In genomic region chr16:22531041-22531440, GRCm38 (mm10) we compare ENCODE assay signal across 23 mouse cellular contexts.
DNase-seq lines count a peak whose midpoint lies in the region; ATAC-seq and TF ChIP-seq lines count a peak whose summit lies in the region.
"Had no signal": no experiment of that assay in that cellular context is flagged by ENCODE, and none has a peak within 500 bp of the region (broad histone marks: within the 10 kb centered on the region; RNA-seq: fewer than 3 reads in every experiment).

No protein-coding gene starts in this region.

- H3K4me1 ChIP-seq in lung, embryonic 14.5 days (ENCODE audit: insufficient read depth) = no peaks in the 10 kb centered on the region
- no peaks in the 10 kb centered on the region for H3K4me1 ChIP-seq in lung, postnatal 0 days (ENCODE audit: insufficient read depth, low read depth, low read length)
- H3K4me1 ChIP-seq in midbrain, embryonic 15.5 days = no peaks in the 10 kb centered on the region

- H3K27me3 ChIP-seq in lung, embryonic 14.5 days (ENCODE audit: insufficient read depth, low read length) = no peaks in the 10 kb centered on the region
- H3K27me3 ChIP-seq in lung, postnatal 0 days (replicated peaks; ENCODE audit: insufficient read depth, low read length) = no peaks in the 10 kb centered on the region
- no peaks in the 10 kb centered on the region for H3K27me3 ChIP-seq in midbrain, embryonic 15.5 days (replicated peaks)
- H3K27me3 ChIP-seq: forebrain, embryonic 13.5 days had no signal

- 46% methylated on average over 9 of the region's 9 CpGs for WGBS in lung, embryonic 14.5 days
- 51% methylated on average over 9 of the region's 9 CpGs for WGBS in lung, postnatal 0 days
- WGBS in midbrain, embryonic 15.5 days = 86% methylated on average over 9 of the region's 9 CpGs

- peak overlapping the region; percentile 52 for H3K27ac ChIP-seq in lung, embryonic 14.5 days (ENCODE audit: low read depth)
- no peak overlapping the region for H3K27ac ChIP-seq in lung, postnatal 0 days (ENCODE audit: low read length)
- no peak overlapping the region for H3K27ac ChIP-seq in midbrain, embryonic 15.5 days
- H3K27ac ChIP-seq: forebrain, embryonic 10.5 days; forebrain, embryonic 13.5 days; heart, adult 2 months; heart, embryonic 10.5 days; heart, embryonic 13.5 days; hindbrain, embryonic 14.5 days had no signal

- H3K9ac ChIP-seq in lung, embryonic 14.5 days = no peak overlapping the region
- H3K9ac ChIP-seq in lung, postnatal 0 days (replicated peaks; ENCODE audit: low read depth) = no peak overlapping the region
- H3K9ac ChIP-seq in midbrain, embryonic 15.5 days = no peak overlapping the region
- H3K9ac ChIP-seq: forebrain, embryonic 13.5 days; heart, embryonic 13.5 days; hindbrain, embryonic 14.5 days had no signal

- H3K36me3 ChIP-seq in lung, embryonic 14.5 days (ENCODE audit: insufficient read depth) = no peaks in the 10 kb centered on the region
- H3K36me3 ChIP-seq in lung, postnatal 0 days (ENCODE audit: insufficient read depth, low read length) = no peaks in the 10 kb centered on the region
- no peaks in the 10 kb centered on the region for H3K36me3 ChIP-seq in midbrain, embryonic 15.5 days (replicated peaks)
- H3K36me3 ChIP-seq: forebrain, embryonic 10.5 days; heart, embryonic 10.5 days; heart, embryonic 13.5 days had no signal

- TF ChIP-seq EP300 in lung, postnatal 0 days (IDR thresholded peaks at IDR 0.05) = no peak

- TF ChIP-seq CTCF in lung, embryonic 14.5 days (IDR thresholded peaks at IDR 0.05; ENCODE audit: low read depth) = no peak
- no peak for TF ChIP-seq CTCF in lung, postnatal 0 days (IDR thresholded peaks at IDR 0.05)

- no peaks in the 10 kb centered on the region for H3K9me3 ChIP-seq in lung, embryonic 14.5 days (ENCODE audit: low read depth, low read length)
- no peaks in the 10 kb centered on the region for H3K9me3 ChIP-seq in lung, postnatal 0 days (ENCODE audit: low read length)
- H3K9me3 ChIP-seq in midbrain, embryonic 15.5 days = no peaks in the 10 kb centered on the region
- H3K9me3 ChIP-seq: forebrain, embryonic 10.5 days; forebrain, embryonic 13.5 days; heart, embryonic 10.5 days; heart, embryonic 13.5 days had no signal

- no peak for ATAC-seq in lung, embryonic 14.5 days (ENCODE audit: insufficient read depth)
- ATAC-seq in lung, postnatal 0 days = peak; percentile 67
- no peak for ATAC-seq in midbrain, embryonic 15.5 days (replicated peaks)
- ATAC-seq: CD4-positive, CD25-positive, alpha-beta regulatory T cell, adult 4 months; forebrain, embryonic 13.5 days; forebrain, embryonic 16.5 days had no signal

- no peak overlapping the region for H3K4me2 ChIP-seq in lung, embryonic 14.5 days
- H3K4me2 ChIP-seq in lung, postnatal 0 days (replicated peaks; ENCODE audit: low read depth, low read length) = no peak overlapping the region
- no peak overlapping the region for H3K4me2 ChIP-seq in midbrain, embryonic 15.5 days
- H3K4me2 ChIP-seq: forebrain, embryonic 13.5 days; heart, embryonic 13.5 days; hindbrain, embryonic 14.5 days had no signal

- no peak overlapping the region for H3K4me3 ChIP-seq in lung, embryonic 14.5 days (ENCODE audit: low read depth, low read length)
- H3K4me3 ChIP-seq in lung, postnatal 0 days (ENCODE audit: low read depth, low read length) = no peak overlapping the region
- no peak overlapping the region for H3K4me3 ChIP-seq in midbrain, embryonic 15.5 days
- H3K4me3 ChIP-seq: forebrain, embryonic 10.5 days; forebrain, embryonic 13.5 days; heart, adult 2 months; heart, embryonic 10.5 days; heart, embryonic 13.5 days had no signal

- DNase-seq in lung, embryonic 14.5 days = no peak
- no peak for DNase-seq in lung, postnatal 10 days
- peak; percentile 74 for DNase-seq in lung, postnatal 0 days (ENCODE audit: low spot score)
- DNase-seq in lung, postnatal 14 days = no peak
- DNase-seq in ZHBTc4 (ENCODE audit: low read depth, low spot score) = peak; percentile 49
- DNase-seq: adrenal gland, postnatal 10 days; adrenal gland, postnatal 36 days; cerebellum, adult 18-20 months; cerebellum, adult 9-10 months; cerebellum, postnatal 14 days; gastrocnemius, postnatal 10 days; gastrocnemius, postnatal 36 days; heart, postnatal 14 days; heart, postnatal 4 days had no signal

Comparison
In these comparisons a context has a peak if more than half of its experiments do, and no peak if none do; other contexts are left out.
1. DNase-seq: peak in lung, postnatal 0 days (single experiment) and ZHBTc4 (single experiment); none in lung, embryonic 14.5 days (single experiment), lung, postnatal 10 days (single experiment) and lung, postnatal 14 days (single experiment).